In genomic region chr9:44497624-44498377, GRCm38 (mm10) we compare ENCODE assay signal across 9 mouse cellular contexts. TPM values are rescaled to one million over a fixed set of nuclear protein-coding genes. Genes with fewer than 3 reads are reported as not detected.
DNase-seq lines count a peak whose midpoint lies in the region; ATAC-seq and TF ChIP-seq lines count a peak whose summit lies in the region.
"Had no signal": no experiment of that assay in that cellular context is flagged by ENCODE, and none has a peak within 500 bp of the region (broad histone marks: within the 10 kb centered on the region; RNA-seq: fewer than 3 reads in every experiment).

No protein-coding gene starts in this region.

- peak overlapping the region; percentile 61 for H3K9ac ChIP-seq in forebrain, postnatal 0 days

- peak overlapping the region; percentile 85 for H3K27ac ChIP-seq in forebrain, postnatal 0 days (ENCODE audit: low read depth, low read length)
- H3K27ac ChIP-seq in kidney, adult 2 months (ENCODE audit: insufficient read depth, low read depth, low read length): no peak overlapping the region

- peaks cover 15% of the 10 kb centered on the region for H3K36me3 ChIP-seq in forebrain, postnatal 0 days (ENCODE audit: insufficient read depth)
- H3K36me3 ChIP-seq in kidney, adult 2 months (ENCODE audit: control insufficient read depth, insufficient read depth, low read length): no peaks in the 10 kb centered on the region

- WGBS in forebrain, postnatal 0 days: 4% methylated on average over 9 of the region's 11 CpGs
- WGBS in kidney, adult 2 months: 7% methylated on average over 11 of the region's 11 CpGs

- no peak for TF ChIP-seq CTCF in forebrain, postnatal 0 days (IDR thresholded peaks at IDR 0.05; ENCODE audit: low read depth)
- no peak for TF ChIP-seq CTCF in kidney, adult 2 months (conservative IDR thresholded peaks at IDR 0.05; ENCODE audit: insufficient read depth, insufficient read length, low read depth, low read length)

- peak overlapping the region; percentile 89 for H3K4me2 ChIP-seq in forebrain, postnatal 0 days (ENCODE audit: low read depth)

- H3K4me3 ChIP-seq in forebrain, postnatal 0 days (ENCODE audit: low read depth, low read length): peak overlapping the region; percentile 40
- H3K4me3 ChIP-seq in kidney, adult 2 months (ENCODE audit: insufficient read depth, low read depth, low read length): peak overlapping the region; percentile 26; the same call in 1 of the 2 replicates

- TF ChIP-seq POLR2A in kidney, adult 2 months (IDR thresholded peaks at IDR 0.05; ENCODE audit: low read depth, low read length): no peak

- H3K9me3 ChIP-seq in forebrain, postnatal 0 days (ENCODE audit: low read length): no peaks in the 10 kb centered on the region

- no peak for ATAC-seq in forebrain, postnatal 0 days

- peak; percentile 60 for DNase-seq in kidney, adult 11 months
- no peak for DNase-seq in kidney, adult 8-10 months
- peak; percentile 88 for DNase-seq in R1 (ENCODE audit: low read depth, low spot score)
- DNase-seq in forebrain, postnatal 0 days: no peak
- peak; percentile 73 for DNase-seq in kidney, adult 2 months
- peak; percentile 82 for DNase-seq in lung, postnatal 10 days
- DNase-seq in urinary bladder, postnatal 36 days (ENCODE audit: low spot score in 2 of 2): peak; percentile 47 to 63
- no peak for DNase-seq in spleen, adult 12 weeks (ENCODE audit: low spot score)

- H3K27me3 ChIP-seq in forebrain, postnatal 0 days (ENCODE audit: insufficient read depth, low read length): no peaks in the 10 kb centered on the region
- no peaks in the 10 kb centered on the region for H3K27me3 ChIP-seq in kidney, adult 2 months (replicated peaks; ENCODE audit: control insufficient read depth, insufficient read depth, low read length)

- peaks cover 31% of the 10 kb centered on the region for H3K4me1 ChIP-seq in forebrain, postnatal 0 days (ENCODE audit: insufficient read depth)
- H3K4me1 ChIP-seq in kidney, adult 2 months (ENCODE audit: control insufficient read depth, insufficient read depth, low read length): peaks cover 46% of the 10 kb centered on the region

RNA-seq across cellular contexts. Expression of gene Bcl9l, which starts 15.2 kb away (rescaled TPM):
- total RNA-seq in forebrain, postnatal 0 days (2014; rRNA removed): 29.2 and 38.7 TPM in 2 replicates
- 9.3 and 13.0 TPM in 2 replicates for polyA plus RNA-seq in forebrain, postnatal 0 days (2015; fragmentation: Nextera tagmentation; extraction: Ambion mirVana)
- polyA plus RNA-seq in kidney, adult 2 months (2012; rRNA removed): 23.1 and 25.1 TPM in 2 replicates

RNA-seq across cellular contexts. Expression of gene Upk2, which starts 43.0 kb away (rescaled TPM):
- total RNA-seq in forebrain, postnatal 0 days (2014; rRNA removed): not detected in 2 replicates
- not detected in 2 replicates for polyA plus RNA-seq in forebrain, postnatal 0 days (2015; fragmentation: Nextera tagmentation; extraction: Ambion mirVana)
- polyA plus RNA-seq in kidney, adult 2 months (2012; rRNA removed): 9.0 and 11.6 TPM in 2 replicates
- total RNA-seq: adrenal gland, postnatal 36 days had no signal

RNA-seq across cellular contexts. Expression of gene Foxr1, which starts 56.9 kb away (rescaled TPM):
- total RNA-seq in forebrain, postnatal 0 days (2014; rRNA removed): not detected in 2 replicates
- polyA plus RNA-seq in forebrain, postnatal 0 days (2015; fragmentation: Nextera tagmentation; extraction: Ambion mirVana): not detected in 2 replicates
- polyA plus RNA-seq in kidney, adult 2 months (2012; rRNA removed): not detected in 2 replicates
- total RNA-seq: adrenal gland, postnatal 36 days had no signal

Comparison
In these comparisons a context has a peak if more than half of its experiments do, and no peak if none do; other contexts are left out.
1. DNase-seq: peak in kidney, adult 11 months (single experiment), R1 (single experiment), kidney, adult 2 months (single experiment), lung, postnatal 10 days (single experiment) and urinary bladder, postnatal 36 days (2 of 2); none in kidney, adult 8-10 months (0 of 2), forebrain, postnatal 0 days (single experiment) and spleen, adult 12 weeks (single experiment).